Mouse (Mus musculus): ENCODE measurements around the gene Fam169b. TPM values are rescaled to one million over a fixed set of nuclear protein-coding genes. Genes with fewer than 3 reads are reported as not detected.

Gene Fam169b
- polyA plus RNA-seq, 1 experiment from 2014 or later: 0.42 TPM

GRCm38 (mm10) chr7:68314286-68314685 is 40.6 kb downstream of the Fam169b start:
- Histone ChIP-seq H3K27me3 (ENCODE audit: control insufficient read depth, insufficient read depth, low read length) (no peaks in the 10 kb centered on the region), H3K9ac (ENCODE audit: low read length) (no peak overlapping the region), H3K4me3 (ENCODE audit: low read depth, low read length) (no peak overlapping the region), H3K36me3 (ENCODE audit: control insufficient read depth, insufficient read depth, low read length) (no peaks in the 10 kb centered on the region), H3K4me1 (ENCODE audit: control insufficient read depth, insufficient read depth, low read length) (no peaks in the 10 kb centered on the region), H3K27ac (ENCODE audit: low read depth, low read length) (no peak overlapping the region), H3K4me2 (ENCODE audit: low read depth) (no peak overlapping the region), H3K9me3 (ENCODE audit: control insufficient read depth, low read length) (no peaks in the 10 kb centered on the region)
- WGBS: 96% methylated on average over 1 of the region's 1 CpGs
- ATAC-seq (ENCODE audit: insufficient read depth, low FRiP score, low TSS enrichment): no peak
- no peak for DNase-seq (ENCODE audit: low spot score)

- no peak overlapping the region for H3K4me3 ChIP-seq (ENCODE audit: low read depth, low read length)
- WGBS: 82% methylated on average over 4 of the region's 4 CpGs
- H3K27me3 ChIP-seq (ENCODE audit: control insufficient read depth, insufficient read depth, low read length): no peaks in the 10 kb centered on the region
- no peak overlapping the region for H3K9ac ChIP-seq (ENCODE audit: low read length)
- DNase-seq (ENCODE audit: low spot score) (no peak), ATAC-seq (ENCODE audit: insufficient read depth, low FRiP score, low TSS enrichment) (no peak)
- H3K4me1 ChIP-seq (ENCODE audit: control insufficient read depth, insufficient read depth, low read length): no peaks in the 10 kb centered on the region
- H3K9me3 ChIP-seq (ENCODE audit: control insufficient read depth, low read length): no peaks in the 10 kb centered on the region
- no peak overlapping the region for H3K27ac ChIP-seq (ENCODE audit: low read depth, low read length)
- H3K4me2 ChIP-seq (ENCODE audit: low read depth): no peak overlapping the region
- no peaks in the 10 kb centered on the region for H3K36me3 ChIP-seq (ENCODE audit: control insufficient read depth, insufficient read depth, low read length)
Observed at GRCm38 (mm10) chr7:68315068-68315467, 41.4 kb downstream of the Fam169b start.

- Histone ChIP-seq H3K9me3 (ENCODE audit: control insufficient read depth, low read length) (no peaks in the 10 kb centered on the region), H3K36me3 (ENCODE audit: control insufficient read depth, insufficient read depth, low read length) (no peaks in the 10 kb centered on the region), H3K9ac (ENCODE audit: low read length) (no peak overlapping the region), H3K4me1 (ENCODE audit: control insufficient read depth, insufficient read depth, low read length) (no peaks in the 10 kb centered on the region), H3K27me3 (ENCODE audit: control insufficient read depth, insufficient read depth, low read length) (no peaks in the 10 kb centered on the region), H3K27ac (ENCODE audit: low read depth, low read length) (no peak overlapping the region), H3K4me3 (ENCODE audit: low read depth, low read length) (no peak overlapping the region), H3K4me2 (ENCODE audit: low read depth) (no peak overlapping the region)
- WGBS: 91% methylated on average over 16 of the region's 16 CpGs
- ATAC-seq (ENCODE audit: insufficient read depth, low FRiP score, low TSS enrichment) (no peak), DNase-seq (ENCODE audit: low spot score) (no peak)
Observed at GRCm38 (mm10) chr7:68318006-68318788, 44.6 kb downstream of the Fam169b start.

GRCm38 (mm10) chr7:68318979-68319378 is 45.3 kb downstream of the Fam169b start:
- Histone ChIP-seq H3K9ac (ENCODE audit: low read length) (no peak overlapping the region), H3K36me3 (ENCODE audit: control insufficient read depth, insufficient read depth, low read length) (no peaks in the 10 kb centered on the region), H3K27ac (ENCODE audit: low read depth, low read length) (no peak overlapping the region), H3K27me3 (ENCODE audit: control insufficient read depth, insufficient read depth, low read length) (no peaks in the 10 kb centered on the region), H3K4me1 (ENCODE audit: control insufficient read depth, insufficient read depth, low read length) (no peaks in the 10 kb centered on the region), H3K4me3 (ENCODE audit: low read depth, low read length) (no peak overlapping the region), H3K9me3 (ENCODE audit: control insufficient read depth, low read length) (no peaks in the 10 kb centered on the region), H3K4me2 (ENCODE audit: low read depth) (no peak overlapping the region)
- DNase-seq (ENCODE audit: low spot score) (no peak), ATAC-seq (ENCODE audit: insufficient read depth, low FRiP score, low TSS enrichment) (no peak)
- 67% methylated on average over 6 of the region's 6 CpGs for WGBS

- 78% methylated on average over 14 of the region's 14 CpGs for WGBS
Observed at GRCm38 (mm10) chr7:68320078-68320810, 46.6 kb downstream of the Fam169b start.

GRCm38 (mm10) chr7:68323051-68323450 is 49.4 kb downstream of the Fam169b start:
- DNase-seq (ENCODE audit: low spot score) (no peak), ATAC-seq (ENCODE audit: insufficient read depth, low FRiP score, low TSS enrichment) (no peak)
- WGBS: 64% methylated on average over 6 of the region's 6 CpGs
- H3K4me1 ChIP-seq (ENCODE audit: control insufficient read depth, insufficient read depth, low read length): no peaks in the 10 kb centered on the region
- H3K4me3 ChIP-seq (ENCODE audit: low read depth, low read length): no peak overlapping the region
- H3K4me2 ChIP-seq (ENCODE audit: low read depth): no peak overlapping the region
- H3K9me3 ChIP-seq (ENCODE audit: control insufficient read depth, low read length): no peaks in the 10 kb centered on the region
- H3K27ac ChIP-seq (ENCODE audit: low read depth, low read length): no peak overlapping the region
- no peak overlapping the region for H3K9ac ChIP-seq (ENCODE audit: low read length)
- no peaks in the 10 kb centered on the region for H3K27me3 ChIP-seq (ENCODE audit: control insufficient read depth, insufficient read depth, low read length)
- no peaks in the 10 kb centered on the region for H3K36me3 ChIP-seq (ENCODE audit: control insufficient read depth, insufficient read depth, low read length)

More at GRCm38 (mm10) chr7:68320078-68320810, 46.6 kb downstream of the Fam169b start:
- DNase-seq (ENCODE audit: low spot score): no peak
- Histone ChIP-seq H3K36me3 (ENCODE audit: control insufficient read depth, insufficient read depth, low read length) (no peaks in the 10 kb centered on the region), H3K27me3 (ENCODE audit: control insufficient read depth, insufficient read depth, low read length) (no peaks in the 10 kb centered on the region), H3K9me3 (ENCODE audit: control insufficient read depth, low read length) (no peaks in the 10 kb centered on the region), H3K4me1 (ENCODE audit: control insufficient read depth, insufficient read depth, low read length) (no peaks in the 10 kb centered on the region), H3K27ac (ENCODE audit: low read depth, low read length) (no peak overlapping the region), H3K9ac (ENCODE audit: low read length) (no peak overlapping the region), H3K4me3 (ENCODE audit: low read depth, low read length) (no peak overlapping the region), H3K4me2 (ENCODE audit: low read depth) (no peak overlapping the region)
- no peak for ATAC-seq (ENCODE audit: insufficient read depth, low FRiP score, low TSS enrichment)

GRCm38 (mm10) chr7:68326190-68326722 is 52.6 kb downstream of the Fam169b start:
- ATAC-seq (ENCODE audit: insufficient read depth, low FRiP score, low TSS enrichment) (no peak), DNase-seq (ENCODE audit: low spot score) (no peak)
- H3K27me3 ChIP-seq (ENCODE audit: control insufficient read depth, insufficient read depth, low read length): no peaks in the 10 kb centered on the region
- 83% methylated on average over 7 of the region's 7 CpGs for WGBS
- H3K9me3 ChIP-seq (ENCODE audit: control insufficient read depth, low read length): no peaks in the 10 kb centered on the region
- H3K4me2 ChIP-seq (ENCODE audit: low read depth): no peak overlapping the region
- H3K4me3 ChIP-seq (ENCODE audit: low read depth, low read length): no peak overlapping the region
- H3K4me1 ChIP-seq (ENCODE audit: control insufficient read depth, insufficient read depth, low read length): no peaks in the 10 kb centered on the region
- H3K27ac ChIP-seq (ENCODE audit: low read depth, low read length): no peak overlapping the region
- H3K36me3 ChIP-seq (ENCODE audit: control insufficient read depth, insufficient read depth, low read length): no peaks in the 10 kb centered on the region
- no peak overlapping the region for H3K9ac ChIP-seq (ENCODE audit: low read length)

GRCm38 (mm10) chr7:68329000-68329399 is 55.4 kb downstream of the Fam169b start:
- no peaks in the 10 kb centered on the region for H3K27me3 ChIP-seq (ENCODE audit: control insufficient read depth, insufficient read depth, low read length)
- no peak overlapping the region for H3K4me3 ChIP-seq (ENCODE audit: low read depth, low read length)
- no peak for DNase-seq (ENCODE audit: low spot score)
- no peak overlapping the region for H3K9ac ChIP-seq (ENCODE audit: low read length)
- H3K4me1 ChIP-seq (ENCODE audit: control insufficient read depth, insufficient read depth, low read length): no peaks in the 10 kb centered on the region
- H3K27ac ChIP-seq (ENCODE audit: low read depth, low read length): no peak overlapping the region
- no peak overlapping the region for H3K4me2 ChIP-seq (ENCODE audit: low read depth)
- no peaks in the 10 kb centered on the region for H3K9me3 ChIP-seq (ENCODE audit: control insufficient read depth, low read length)
- 79% methylated on average over 9 of the region's 9 CpGs for WGBS
- no peaks in the 10 kb centered on the region for H3K36me3 ChIP-seq (ENCODE audit: control insufficient read depth, insufficient read depth, low read length)
- ATAC-seq (ENCODE audit: insufficient read depth, low FRiP score, low TSS enrichment): no peak

Data from neural tube, embryonic 11.5 days (tissue).